Comparison of ENCODE assay signal across 31 mouse cellular contexts in genomic region chr2:117169037-117169436, GRCm38 (mm10). TPM values are rescaled to one million over a fixed set of nuclear protein-coding genes. Genes with fewer than 3 reads are reported as not detected.
DNase-seq lines count a peak whose midpoint lies in the region; ATAC-seq and TF ChIP-seq lines count a peak whose summit lies in the region.
"Had no signal": no experiment of that assay in that cellular context is flagged by ENCODE, and none has a peak within 500 bp of the region (broad histone marks: within the 10 kb centered on the region; RNA-seq: fewer than 3 reads in every experiment).

No protein-coding gene starts in this region.

- no peak overlapping the region for H3K27ac ChIP-seq in kidney, adult 2 months (ENCODE audit: insufficient read depth, low read depth, low read length)
- no peak overlapping the region for H3K27ac ChIP-seq in kidney, embryonic 14.5 days (ENCODE audit: low read depth, low read length)
- H3K27ac ChIP-seq: embryonic facial prominence, embryonic 10.5 days; embryonic facial prominence, embryonic 15.5 days; forebrain, embryonic 13.5 days; heart, embryonic 10.5 days; heart, embryonic 15.5 days; hindbrain, embryonic 14.5 days; limb, embryonic 10.5 days; limb, embryonic 15.5 days; liver, embryonic 13.5 days; midbrain, embryonic 13.5 days; neural tube, embryonic 13.5 days had no signal

- no peak overlapping the region for H3K4me3 ChIP-seq in kidney, adult 2 months (ENCODE audit: insufficient read depth, low read depth, low read length)
- H3K4me3 ChIP-seq in kidney, embryonic 14.5 days (ENCODE audit: low read length) = no peak overlapping the region
- H3K4me3 ChIP-seq in G1E (ENCODE audit: low read depth, low read length) = no peak overlapping the region
- H3K4me3 ChIP-seq: embryonic facial prominence, embryonic 10.5 days; embryonic facial prominence, embryonic 15.5 days; forebrain, embryonic 13.5 days; heart, embryonic 10.5 days; heart, embryonic 15.5 days; limb, embryonic 10.5 days; limb, embryonic 15.5 days; liver, embryonic 13.5 days; midbrain, embryonic 13.5 days; neural tube, embryonic 13.5 days had no signal

- no peaks in the 10 kb centered on the region for H3K4me1 ChIP-seq in kidney, adult 2 months (ENCODE audit: control insufficient read depth, insufficient read depth, low read length)
- no peaks in the 10 kb centered on the region for H3K4me1 ChIP-seq in kidney, embryonic 14.5 days (ENCODE audit: control insufficient read depth, insufficient read depth, low read length)
- peaks cover 7% of the 10 kb centered on the region for H3K4me1 ChIP-seq in G1E (ENCODE audit: insufficient read depth, low read depth, low read length)
- H3K4me1 ChIP-seq: embryonic facial prominence, embryonic 15.5 days; forebrain, embryonic 13.5 days; heart, embryonic 10.5 days; heart, embryonic 15.5 days; limb, embryonic 15.5 days; midbrain, embryonic 13.5 days; neural tube, embryonic 13.5 days had no signal

- TF ChIP-seq POLR2A in kidney, adult 2 months (IDR thresholded peaks at IDR 0.05; ENCODE audit: low read depth, low read length) = no peak

- ATAC-seq in kidney, embryonic 14.5 days (ENCODE audit: low FRiP score, low TSS enrichment) = no peak
- ATAC-seq in G1E (ENCODE audit: extremely low read depth, insufficient number of reproducible peaks, low FRiP score, poor library complexity, severe bottlenecking) = peak; percentile 45
- ATAC-seq in hematopoietic stem cell, adult 5-6 weeks (replicated peaks in 1 of 2; ENCODE audit: insufficient read depth in 1 of 2, low FRiP score in 2 of 2, low TSS enrichment in 1 of 2, low read depth in 1 of 2, poor library complexity in 2 of 2, severe bottlenecking in 2 of 2) = peak; percentile 84 to 89
- ATAC-seq: forebrain, embryonic 13.5 days; intestine, postnatal 0 days; midbrain, embryonic 13.5 days had no signal

- no peaks in the 10 kb centered on the region for H3K36me3 ChIP-seq in kidney, adult 2 months (ENCODE audit: control insufficient read depth, insufficient read depth, low read length)
- peaks cover 22% of the 10 kb centered on the region for H3K36me3 ChIP-seq in kidney, embryonic 14.5 days (ENCODE audit: control insufficient read depth, insufficient read depth, low read length)
- H3K36me3 ChIP-seq in G1E (replicated peaks) = peaks cover 40% of the 10 kb centered on the region

- intact Hi-C loops in heart, postnatal 10 days (cut with DNase I) = no loop called here

- TF ChIP-seq CTCF in kidney, adult 2 months (conservative IDR thresholded peaks at IDR 0.05; ENCODE audit: insufficient read depth, insufficient read length, low read depth, low read length) = no peak
- no peak for TF ChIP-seq CTCF in G1E (IDR thresholded peaks at IDR 0.05; ENCODE audit: low read depth, low read length)

- 63% methylated on average over 3 of the region's 3 CpGs for WGBS in kidney, adult 2 months
- WGBS in kidney, embryonic 14.5 days = 61% methylated on average over 3 of the region's 3 CpGs

- DNase-seq in kidney, adult 2 months = peak; percentile 23
- DNase-seq in 416B (ENCODE audit: low read depth) (peak; percentile 74), G1E (ENCODE audit: low spot score) (no peak)
- no peak for DNase-seq in urinary bladder, postnatal 10 days (ENCODE audit: low spot score)
- no peak for DNase-seq in heart, postnatal 10 days
- no peak for DNase-seq in cerebellum, postnatal 10 days
- DNase-seq: adrenal gland, postnatal 25 days; cerebellum, adult 11-12 months; cerebellum, postnatal 14 days; gastrocnemius, postnatal 10 days; heart, postnatal 4 days; kidney, postnatal 14 days; layer of hippocampus, adult 9-11 months; liver, embryonic 13.5 days; lung, adult 18-20 months; lung, postnatal 10 days; right cerebral cortex, postnatal 25 days; spleen, adult 18-20 months had no signal

- H3K4me2 ChIP-seq in kidney, embryonic 14.5 days (replicated peaks; ENCODE audit: low read depth, low read length) = no peak overlapping the region
- H3K4me2 ChIP-seq: embryonic facial prominence, embryonic 15.5 days; forebrain, embryonic 13.5 days; heart, embryonic 15.5 days; hindbrain, embryonic 14.5 days; limb, embryonic 15.5 days; liver, embryonic 13.5 days; midbrain, embryonic 13.5 days; neural tube, embryonic 13.5 days had no signal

- no peaks in the 10 kb centered on the region for H3K27me3 ChIP-seq in kidney, adult 2 months (replicated peaks; ENCODE audit: control insufficient read depth, insufficient read depth, low read length)
- no peaks in the 10 kb centered on the region for H3K27me3 ChIP-seq in kidney, embryonic 14.5 days (ENCODE audit: control insufficient read depth, insufficient read depth, low read length)
- H3K27me3 ChIP-seq in G1E (ENCODE audit: insufficient read depth, low read length) = no peaks in the 10 kb centered on the region
- H3K27me3 ChIP-seq: embryonic facial prominence, embryonic 15.5 days; forebrain, embryonic 13.5 days; heart, embryonic 15.5 days; limb, embryonic 15.5 days; liver, embryonic 13.5 days; midbrain, embryonic 13.5 days; neural tube, embryonic 13.5 days had no signal

- no peaks in the 10 kb centered on the region for H3K9me3 ChIP-seq in kidney, embryonic 14.5 days (ENCODE audit: control insufficient read depth, low read length)
- no peaks in the 10 kb centered on the region for H3K9me3 ChIP-seq in G1E (replicated peaks)
- H3K9me3 ChIP-seq: embryonic facial prominence, embryonic 10.5 days; embryonic facial prominence, embryonic 15.5 days; forebrain, embryonic 13.5 days; heart, embryonic 10.5 days; heart, embryonic 15.5 days; limb, embryonic 10.5 days; limb, embryonic 15.5 days; liver, embryonic 13.5 days; midbrain, embryonic 13.5 days; neural tube, embryonic 13.5 days had no signal

- H3K9ac ChIP-seq in kidney, embryonic 14.5 days (ENCODE audit: low read depth, low read length) = no peak overlapping the region
- H3K9ac ChIP-seq: embryonic facial prominence, embryonic 15.5 days; forebrain, embryonic 13.5 days; heart, embryonic 15.5 days; hindbrain, embryonic 14.5 days; limb, embryonic 15.5 days; liver, embryonic 13.5 days; midbrain, embryonic 13.5 days; neural tube, embryonic 13.5 days had no signal

RNA-seq across cellular contexts. Expression of gene Spred1, which starts 47.9 kb away (rescaled TPM):
- polyA plus RNA-seq in kidney, adult 2 months (2012; rRNA removed) = 3.8 and 5.2 TPM in 2 replicates
- 20.2 and 23.0 TPM in 2 replicates for polyA plus RNA-seq in kidney, embryonic 14.5 days (2014; fragmentation: Nextera tagmentation; extraction: Ambion mirVana)
- 42.1 and 52.2 TPM in 2 replicates for total RNA-seq in G1E (2014; fragmentation: Nextera tagmentation)
- total RNA-seq in G1E (2017) = 76.0 and 78.1 TPM in 2 replicates
- 3.9 and 5.4 TPM in 2 replicates for polyA plus RNA-seq in G1E (2012)
- total RNA-seq in hematopoietic stem cell, adult 5-6 weeks (2017) = 57.6 and 58.6 TPM in 2 replicates
- total RNA-seq in heart, postnatal 10 days (2021) = 10 to 100 TPM; 23.7 to 30.8 TPM

Comparison
In these comparisons a context has a peak if more than half of its experiments do, and no peak if none do; other contexts are left out.
1. DNase-seq: peak in kidney, adult 2 months (single experiment) and 416B (single experiment); none in G1E (single experiment), urinary bladder, postnatal 10 days (single experiment), heart, postnatal 10 days (0 of 2) and cerebellum, postnatal 10 days (0 of 2).